Mouse (Mus musculus): ENCODE measurements around the gene Anxa10. TPM values are rescaled to one million over a fixed set of nuclear protein-coding genes. Genes with fewer than 3 reads are reported as not detected.

Anxa10 gene
- not detected in 2 replicates for total RNA-seq (2021)
- long read RNA-seq, experiment 1: 0 reads
- long read RNA-seq, experiment 2: 0 reads

DNA sequence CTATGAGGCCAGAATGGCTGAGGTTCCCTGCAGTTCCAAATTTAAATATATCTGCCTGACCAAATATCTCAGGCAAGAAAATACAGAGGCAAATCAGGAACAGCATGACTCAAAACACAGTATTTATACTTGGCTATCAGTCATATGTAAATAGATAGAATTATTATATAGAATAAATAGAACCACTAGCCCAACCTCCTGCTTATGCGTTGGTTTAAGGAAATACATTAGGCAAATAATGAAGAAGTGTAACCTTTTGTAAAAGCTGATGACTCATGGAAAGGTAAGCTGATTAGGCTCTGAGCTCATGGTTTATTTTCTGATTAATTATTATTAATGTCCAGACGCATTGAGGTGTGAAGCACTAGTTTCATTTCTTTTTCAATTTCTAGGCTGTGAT, at the start of gene Anxa10:
TSS of gene Anxa10 (minus strand) at position 53 of the 400 bp plus-strand sequence.
- DNase-seq: no peak

DNA sequence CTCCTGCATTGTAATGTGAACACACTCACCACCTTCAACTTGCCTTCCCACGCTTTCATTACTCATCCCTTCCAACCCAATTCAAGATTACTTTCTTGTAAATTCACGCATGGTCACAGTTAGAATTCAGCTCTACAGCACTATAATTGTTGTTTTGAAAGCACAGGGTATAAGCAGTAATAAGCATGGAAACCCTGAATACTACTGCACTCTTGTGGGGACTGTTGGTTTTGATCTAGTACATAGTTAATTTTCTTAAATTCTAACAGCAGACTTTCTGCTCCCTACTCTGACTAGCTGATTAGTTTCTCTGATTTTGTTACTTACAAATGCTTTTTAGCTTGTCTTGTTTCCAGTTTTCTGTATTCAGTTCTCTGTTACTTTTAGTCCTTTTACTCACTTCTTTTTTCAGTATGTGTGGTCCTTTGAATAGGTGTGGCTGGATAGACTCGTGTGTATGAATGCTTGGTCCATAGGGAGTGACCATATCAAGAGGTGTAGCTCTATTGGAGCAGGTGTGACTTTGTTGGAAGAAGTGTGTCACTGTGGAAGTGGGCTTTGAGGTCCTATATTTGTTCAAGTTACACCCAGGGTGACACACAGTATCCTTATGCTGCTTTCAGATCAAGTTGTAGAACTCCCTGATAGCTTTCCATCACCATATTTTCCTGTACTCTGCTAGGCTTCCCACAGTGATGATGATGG, 9.9 kb upstream of the Anxa10 start:
- no peak for DNase-seq

DNA sequence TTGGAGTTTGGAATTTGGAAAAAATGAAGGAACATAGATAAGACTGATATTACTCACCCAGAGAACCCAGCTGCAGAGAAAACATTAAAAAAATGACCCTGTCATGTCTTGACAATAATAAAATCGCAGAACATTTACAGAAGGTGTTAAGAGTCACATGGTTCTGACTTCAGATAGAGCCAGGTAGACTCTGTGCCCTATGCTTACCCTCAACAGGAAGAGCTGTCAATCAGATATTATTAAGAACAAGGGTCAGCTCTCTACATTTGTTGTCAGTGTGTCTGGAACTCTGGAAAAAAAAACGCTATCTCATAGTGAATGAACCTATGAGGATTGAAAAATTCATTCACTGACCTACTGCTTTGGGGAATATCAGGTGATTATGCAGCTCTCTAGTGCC, 25.7 kb downstream of the Anxa10 start:
- no peak for DNase-seq

DNA sequence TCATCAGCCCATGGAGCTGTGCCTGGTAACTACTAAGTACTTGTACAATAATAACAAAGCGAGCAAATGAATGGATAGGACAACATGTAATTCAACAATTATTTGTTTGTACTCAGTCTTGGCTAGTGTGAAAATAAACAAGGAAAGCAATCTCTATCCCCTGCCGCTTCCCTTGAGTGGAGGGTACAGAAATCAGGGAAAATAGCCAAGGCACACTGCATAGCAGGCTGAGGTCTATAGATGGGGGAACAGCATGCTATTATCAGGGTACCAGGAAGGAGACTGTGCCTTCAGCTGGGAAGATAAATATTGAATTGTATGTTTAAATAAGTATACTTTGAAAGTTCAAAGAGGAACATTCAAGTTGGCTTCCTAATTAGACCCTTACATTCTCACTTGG, 41.1 kb downstream of the Anxa10 start:
- DNase-seq: no peak

DNA sequence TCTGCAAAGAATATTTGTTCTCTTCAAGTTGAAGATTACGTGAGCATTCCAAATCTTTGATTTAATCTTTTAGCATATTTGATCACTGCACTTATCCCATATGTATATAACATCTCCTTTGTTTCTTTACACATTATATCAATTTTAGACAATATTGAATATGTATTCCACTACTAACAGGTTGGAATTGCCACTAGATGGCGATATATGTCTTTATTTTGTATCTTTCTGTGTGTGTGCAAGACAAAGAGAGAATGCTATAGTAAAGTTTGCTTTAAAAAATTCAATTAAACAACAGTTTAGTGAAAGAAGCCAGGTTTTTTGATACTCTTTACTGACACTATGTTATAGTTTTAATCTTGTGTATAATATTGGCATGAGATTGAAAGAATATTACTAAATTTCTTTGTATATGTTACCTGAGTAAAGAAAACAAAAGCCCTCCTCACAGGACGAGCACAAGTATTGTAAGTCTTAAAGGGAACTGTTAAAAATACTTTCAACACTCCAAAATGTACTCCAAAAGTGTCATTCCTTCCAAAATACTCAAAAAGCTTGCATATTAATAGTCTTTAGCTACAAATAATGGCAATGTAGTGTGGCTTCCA, 42.7 kb downstream of the Anxa10 start:
- DNase-seq: no peak

DNA sequence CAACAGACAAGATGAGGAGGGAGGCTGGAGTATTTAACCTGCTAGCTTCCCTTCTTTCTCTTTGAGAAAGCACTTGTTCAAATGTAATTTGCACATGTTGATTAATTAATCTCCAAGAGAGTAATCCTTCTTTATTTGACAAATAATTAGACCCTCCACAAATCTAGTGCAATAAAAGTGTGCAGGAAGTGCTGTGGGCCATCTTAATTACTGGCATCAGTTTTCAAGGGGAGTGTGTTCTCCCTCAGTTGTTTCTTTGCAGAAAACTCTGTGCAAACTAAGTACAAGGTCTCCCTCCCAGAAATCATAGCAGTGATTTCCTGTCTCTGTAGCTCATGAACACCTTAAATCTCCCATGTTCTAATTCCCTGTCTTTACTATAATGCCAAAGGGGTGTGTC, 54.6 kb downstream of the Anxa10 start:
- DNase-seq: no peak

DNA sequence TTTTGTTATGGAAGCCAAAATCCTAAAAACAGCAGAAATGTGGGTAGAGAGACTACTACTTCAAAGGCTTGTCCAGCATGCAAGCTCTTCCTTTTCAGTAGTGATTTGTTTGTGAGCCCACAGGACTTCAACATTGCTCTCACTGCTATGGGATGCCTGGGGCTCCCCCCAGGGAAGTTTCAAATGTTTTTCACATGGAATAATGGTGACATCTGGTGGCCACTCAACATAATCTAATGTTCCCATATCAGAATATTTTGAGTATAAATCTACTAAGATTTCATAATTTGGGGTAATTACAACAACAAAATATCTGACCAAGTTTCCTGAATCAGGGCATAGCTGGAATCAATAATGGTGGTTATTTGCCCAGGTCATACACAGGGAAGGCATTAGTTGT, 62.6 kb downstream of the Anxa10 start:
- DNase-seq: peak; percentile 10

DNA sequence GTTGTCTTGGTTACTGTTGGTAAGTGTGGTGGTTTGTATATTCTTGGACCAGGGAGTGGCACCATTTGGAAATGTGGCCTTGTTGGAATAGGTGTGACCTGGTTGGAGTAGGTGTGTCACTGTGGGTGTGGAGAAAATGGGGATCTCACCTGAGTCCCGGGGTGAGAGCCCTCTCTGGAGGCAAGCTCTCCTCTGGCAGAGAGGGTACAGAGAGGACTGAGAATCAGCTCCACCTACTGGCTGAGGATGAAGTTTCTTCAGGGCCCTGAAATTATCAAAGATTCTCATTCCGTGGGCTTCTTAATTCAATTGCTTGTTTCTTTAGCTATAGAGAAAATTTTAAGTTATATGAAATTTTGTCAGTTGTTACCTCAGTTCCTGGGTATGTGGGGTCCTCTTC, 76.1 kb downstream of the Anxa10 start:
- DNase-seq: peak; percentile 4

DNA sequence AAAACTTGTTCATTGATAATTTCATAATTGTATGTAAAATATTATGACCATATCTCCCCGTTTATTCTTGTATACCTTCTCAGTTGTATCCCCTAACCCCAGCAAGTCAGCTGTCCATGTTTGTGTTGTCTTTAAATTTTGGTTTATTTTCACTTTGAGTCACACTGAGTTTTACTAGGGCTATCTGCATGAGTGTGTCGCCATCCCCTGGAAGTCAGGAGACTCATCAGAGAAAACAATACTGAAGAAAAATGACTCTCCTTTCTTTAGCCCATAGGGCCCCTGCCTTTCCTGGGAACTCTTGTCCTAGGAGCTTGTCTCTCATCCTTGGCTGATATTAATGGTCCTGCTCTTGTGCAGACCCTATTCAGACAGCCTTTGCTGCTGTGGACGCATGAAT, 88.6 kb downstream of the Anxa10 start:
- peak; percentile 16 for DNase-seq

DNA sequence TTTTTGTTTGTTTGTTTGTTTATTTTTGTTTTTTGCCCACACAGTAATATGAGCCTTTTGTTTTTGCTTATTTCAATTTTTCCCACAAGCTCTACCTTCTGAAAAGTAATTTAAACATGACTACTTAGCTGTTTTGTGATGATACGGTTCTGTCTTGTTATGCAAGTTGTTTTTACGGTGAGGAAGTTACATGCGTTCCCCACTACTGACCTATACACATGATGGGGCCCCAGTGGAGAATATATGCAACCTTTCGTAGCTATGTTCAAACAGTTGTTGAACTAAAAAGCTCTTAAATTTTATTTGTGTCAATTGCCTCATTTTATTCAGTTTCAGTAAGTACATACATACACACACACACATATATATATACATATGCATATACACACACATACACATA, 108.4 kb downstream of the Anxa10 start:
- no peak for DNase-seq

DNA sequence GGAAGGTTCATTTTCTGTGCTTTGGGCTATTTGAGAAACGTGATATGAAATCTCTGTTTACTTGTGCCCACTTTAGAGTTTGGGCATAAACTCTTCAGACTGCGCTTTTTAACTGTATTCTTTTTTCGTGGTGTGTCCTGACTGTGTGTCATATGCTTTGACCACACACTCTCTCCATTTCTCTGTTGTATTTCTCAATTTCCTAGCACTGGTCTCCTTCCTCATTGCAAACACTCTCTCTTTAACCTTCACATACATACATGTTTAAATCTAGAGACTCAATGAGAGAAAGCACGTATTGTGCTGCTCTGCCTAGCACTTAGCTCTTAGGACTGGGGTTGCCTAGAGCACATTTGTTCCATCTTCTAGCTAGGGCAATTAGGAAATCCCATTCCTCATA, 108.8 kb downstream of the Anxa10 start:
- DNase-seq: no peak

Other genes with a start within 250 kb of the Anxa10 start
- 31.6 and 35.1 TPM in 2 replicates for gene Palld, start 220.5 kb downstream of the Anxa10 start, total RNA-seq (2021)
- 2.7 and 3.8 TPM in 2 replicates for gene Ddx60, start 195.1 kb downstream of the Anxa10 start, total RNA-seq (2021)

All from adrenal gland, postnatal 14 days (tissue).